ENCODE assay signal across 17 mouse cellular contexts in genomic region chr2:149927001-149927400, GRCm38 (mm10).
DNase-seq lines count a peak whose midpoint lies in the region; ATAC-seq lines count a peak whose summit lies in the region.
"Had no signal": no experiment of that assay in that cellular context is flagged by ENCODE, and none has a peak within 500 bp of the region (broad histone marks: within the 10 kb centered on the region; RNA-seq: fewer than 3 reads in every experiment).

No protein-coding gene starts in this region.

- peak; percentile 27; the same call in 1 of the 2 replicates for ATAC-seq in cerebellum, adult (ENCODE audit: insufficient number of reproducible peaks, low FRiP score, low TSS enrichment)
- ATAC-seq: CD4-positive, CD25-positive, alpha-beta regulatory T cell, adult 4 months; forebrain, embryonic 16.5 days; hindbrain, embryonic 16.5 days; inflammation-experienced regulatory T-cells, adult 6 months had no signal

- DNase-seq in cerebellum, postnatal 4 days (ENCODE audit: low spot score in 2 of 2) = no peak
- DNase-seq in cerebellum, adult 18-20 months = peak; percentile 42 to 53
- DNase-seq in cerebellum, adult 9-11 months = peak; percentile 54
- no peak for DNase-seq in frontal cortex, adult 2 months (ENCODE audit: extremely low spot score in 1 of 2, low spot score in 1 of 2)
- DNase-seq in urinary bladder, postnatal 36 days (ENCODE audit: low spot score in 2 of 2) = no peak
- no peak for DNase-seq in layer of hippocampus, adult 18-20 months (ENCODE audit: low spot score in 2 of 2)
- DNase-seq: adrenal gland, postnatal 10 days; B cell, adult 2 months; gastrocnemius, postnatal 36 days; heart, adult 11 months; heart, postnatal 36 days; kidney, adult 18-20 months had no signal

Comparison
In these comparisons a context has a peak if more than half of its experiments do, and no peak if none do; other contexts are left out.
1. DNase-seq: peak in cerebellum, adult 18-20 months (2 of 2) and cerebellum, adult 9-11 months (single experiment); none in cerebellum, postnatal 4 days (0 of 2), frontal cortex, adult 2 months (0 of 2), urinary bladder, postnatal 36 days (0 of 2) and layer of hippocampus, adult 18-20 months (0 of 2).